Mouse (Mus musculus) embryonic facial prominence, embryonic 10.5 days (tissue): ENCODE measurements around the gene Mbnl2. TPM values are rescaled to one million over a fixed set of nuclear protein-coding genes. Genes with fewer than 3 reads are reported as not detected.
A peak's percentile ranks its signal among the peaks of the same experiment; 100 is the strongest.

Experiments
- DNase-seq: peaks from one replicate; pipeline ENCODE4 v3.0.0-alpha.2; 2017; ENCODE audit warnings: low spot score
- H3K27ac ChIP-seq: fragments of 300-500 bp; sonication (generic); replicated peaks from 2 replicates; pipeline ENCODE4 v1.5.1; 2016; ENCODE audit warnings: mild to moderate bottlenecking
- H3K27me3 ChIP-seq: fragments of 300-500 bp; sonication (generic); replicated peaks from 2 replicates; pipeline ENCODE4 v1.6.1; 2016; ENCODE audit warnings: low read depth, mild to moderate bottlenecking; ENCODE audit not compliant: poor library complexity, severe bottlenecking
- H3K36me3 ChIP-seq: fragments of 300-500 bp; sonication (generic); replicated peaks from 2 replicates; pipeline ENCODE4 v1.6.1; 2016; ENCODE audit warnings: mild to moderate bottlenecking, moderate library complexity
- H3K4me1 ChIP-seq: fragments of 300-500 bp; sonication (generic); 2 replicates; pipeline ENCODE4 v1.6.1; 2016
- H3K4me3 ChIP-seq: fragments of 300-500 bp; sonication (generic); 2 replicates; pipeline ENCODE4 v1.5.1; 2016; ENCODE audit warnings: mild to moderate bottlenecking, moderate library complexity
- H3K9me3 ChIP-seq: fragments of 300-500 bp; sonication (generic); 2 replicates; pipeline ENCODE4 v1.6.1; 2016; ENCODE audit warnings: mild to moderate bottlenecking
- WGBS: fragments of 180-500 bp; shearing (Covaris S2); methylation state at CpG from one replicate; pipeline ENCODE4 v1.1.7; 2016; 5-methylcytosine and 5-hydroxymethylcytosine counted together
- polyA plus RNA-seq: library from polyadenylated mRNA; unstranded; fragments of >200 nt; fragmentation: Nextera tagmentation; extraction: Ambion mirVana; gene quantifications from 2 replicates; pipeline ENCODE4 v1.2.1, GENCODE M21; 2016

Gene Mbnl2
- polyA plus RNA-seq, 1 experiment from 2014 or later, result 54.1 TPM

DNA sequence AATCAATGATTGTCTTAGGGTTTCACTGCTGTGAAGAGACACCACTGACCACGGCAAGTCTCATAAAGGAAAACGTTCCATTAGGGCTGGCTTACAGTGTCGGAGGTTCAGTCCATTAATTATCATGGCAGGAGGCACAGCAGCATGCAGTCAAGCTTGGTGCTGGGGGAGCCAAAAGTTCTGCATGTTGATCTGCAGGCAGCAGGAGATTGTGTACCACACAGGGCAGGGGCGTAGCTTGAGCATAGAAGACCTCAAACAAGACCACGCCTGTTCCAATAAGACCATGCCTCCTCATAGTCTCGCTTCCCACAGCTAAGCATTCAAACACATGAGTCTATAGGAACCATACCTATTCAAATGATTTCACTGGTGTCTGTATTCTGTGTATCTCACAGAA is 85.7 kb downstream of the Mbnl2 start:
- peaks cover 6% of the 10 kb centered on the region; the same call in 1 of the 2 replicates for H3K9me3 ChIP-seq
- peaks cover 31% of the 10 kb centered on the region for H3K36me3 ChIP-seq
- H3K4me1 ChIP-seq, result peaks cover 12% of the 10 kb centered on the region
- 91% methylated on average over 6 of the region's 6 CpGs for WGBS
- H3K4me3 ChIP-seq, result no peak overlapping the region
- DNase-seq, result no peak
- H3K27me3 ChIP-seq, result no peaks in the 10 kb centered on the region
- no peak overlapping the region for H3K27ac ChIP-seq

DNA sequence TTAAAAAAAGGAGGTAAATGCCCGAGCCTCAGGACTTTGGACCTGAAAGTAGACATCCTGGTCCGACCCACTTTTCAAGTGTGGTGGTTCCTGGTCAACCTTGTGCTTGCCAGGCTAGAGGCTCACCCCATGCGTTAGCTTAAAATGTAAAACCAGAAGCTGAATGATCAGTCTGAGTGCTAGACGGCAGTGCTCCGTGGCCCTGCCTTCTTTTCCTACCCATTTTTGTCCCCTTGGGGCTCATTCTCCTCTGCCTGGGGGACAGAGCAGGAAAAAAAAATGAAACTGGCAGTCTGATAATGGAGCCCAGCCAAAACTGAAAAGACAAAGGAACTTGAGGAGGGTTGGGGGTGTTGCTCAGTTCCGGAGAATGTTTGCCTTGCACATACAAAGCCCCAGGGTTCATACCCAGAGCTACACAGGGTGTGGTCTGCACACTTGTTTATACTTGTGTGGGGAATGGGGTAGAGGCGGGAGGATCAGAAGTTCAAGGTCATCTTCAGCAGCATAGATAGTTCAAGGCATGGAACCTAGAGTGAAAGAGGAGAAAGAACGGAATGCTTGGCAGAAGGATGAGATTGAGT is 87.0 kb downstream of the Mbnl2 start:
- peaks cover 25% of the 10 kb centered on the region for H3K36me3 ChIP-seq
- 79% methylated on average over 8 of the region's 8 CpGs for WGBS
- no peak for DNase-seq
- peaks cover 8% of the 10 kb centered on the region for H3K4me1 ChIP-seq
- peaks cover 3% of the 10 kb centered on the region; the same call in 1 of the 2 replicates for H3K9me3 ChIP-seq
- H3K4me3 ChIP-seq, result no peak overlapping the region
- H3K27me3 ChIP-seq, result no peaks in the 10 kb centered on the region
- H3K27ac ChIP-seq, result no peak overlapping the region

DNA sequence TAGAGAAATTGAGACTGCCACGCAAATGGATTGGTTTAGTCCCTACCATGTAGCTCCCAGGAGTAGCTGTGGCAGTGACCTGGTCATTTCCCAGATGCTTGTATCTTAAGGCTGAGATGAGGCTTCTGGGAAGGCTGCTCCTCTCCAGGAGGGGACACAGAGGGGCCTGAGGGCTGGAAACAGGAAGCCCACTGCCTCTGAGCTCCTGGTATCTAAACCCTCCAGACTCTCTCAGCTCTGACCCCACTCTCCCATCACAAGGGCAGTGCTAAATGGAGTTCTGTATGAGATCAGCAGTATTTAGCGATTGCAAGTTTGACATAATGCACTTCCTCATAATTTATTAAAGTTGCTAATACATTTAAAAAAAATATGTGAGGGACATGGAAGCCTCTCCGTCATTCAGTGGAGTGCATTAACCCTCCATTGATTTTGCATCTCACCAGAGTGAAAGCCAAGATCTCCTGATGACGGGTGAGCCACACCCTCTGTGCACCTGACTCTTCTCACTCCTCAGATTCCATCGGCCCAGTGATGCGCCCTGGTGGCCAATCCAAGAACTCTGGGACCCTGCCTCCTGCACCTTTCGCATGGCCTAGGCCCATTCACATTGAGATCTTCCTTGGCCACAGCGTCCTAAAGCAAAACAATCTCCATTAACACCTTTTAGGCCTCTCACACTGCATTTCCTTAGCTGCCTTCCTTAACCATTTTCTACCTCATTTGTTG is 87.8 kb downstream of the Mbnl2 start:
- Histone ChIP-seq H3K36me3 (peaks cover 22% of the 10 kb centered on the region), H3K4me3 (no peak overlapping the region), H3K4me1 (peaks cover 13% of the 10 kb centered on the region), H3K9me3 (no peaks in the 10 kb centered on the region), H3K27me3 (no peaks in the 10 kb centered on the region), H3K27ac (no peak overlapping the region)
- WGBS, result 68% methylated on average over 8 of the region's 8 CpGs
- no peak for DNase-seq

DNA sequence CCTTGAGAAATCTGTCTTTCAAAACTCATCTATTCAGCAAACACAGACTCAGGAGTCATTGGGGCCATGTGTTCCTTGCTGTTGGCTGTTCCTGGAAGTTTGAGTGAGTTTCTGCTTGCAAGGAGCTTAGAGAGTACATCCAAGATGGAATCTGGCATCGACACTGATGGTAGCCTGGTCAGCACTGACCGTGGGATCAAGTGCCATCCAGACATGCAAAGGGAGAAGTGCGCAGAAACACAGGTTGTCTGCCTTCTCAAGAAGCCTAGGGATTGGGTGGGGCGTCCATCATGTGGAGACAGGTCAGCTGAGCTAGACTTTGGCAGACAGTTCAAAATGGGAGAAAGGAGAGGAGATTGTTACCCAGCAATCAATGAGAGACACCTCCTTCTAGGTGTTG is 89.6 kb downstream of the Mbnl2 start:
- no peak for DNase-seq
- H3K4me3 ChIP-seq, result no peak overlapping the region
- H3K27ac ChIP-seq, result no peak overlapping the region
- H3K9me3 ChIP-seq, result no peaks in the 10 kb centered on the region
- H3K36me3 ChIP-seq, result peaks cover 11% of the 10 kb centered on the region
- no peaks in the 10 kb centered on the region for H3K27me3 ChIP-seq
- 92% methylated on average over 4 of the region's 4 CpGs for WGBS
- H3K4me1 ChIP-seq, result peaks cover 31% of the 10 kb centered on the region

DNA sequence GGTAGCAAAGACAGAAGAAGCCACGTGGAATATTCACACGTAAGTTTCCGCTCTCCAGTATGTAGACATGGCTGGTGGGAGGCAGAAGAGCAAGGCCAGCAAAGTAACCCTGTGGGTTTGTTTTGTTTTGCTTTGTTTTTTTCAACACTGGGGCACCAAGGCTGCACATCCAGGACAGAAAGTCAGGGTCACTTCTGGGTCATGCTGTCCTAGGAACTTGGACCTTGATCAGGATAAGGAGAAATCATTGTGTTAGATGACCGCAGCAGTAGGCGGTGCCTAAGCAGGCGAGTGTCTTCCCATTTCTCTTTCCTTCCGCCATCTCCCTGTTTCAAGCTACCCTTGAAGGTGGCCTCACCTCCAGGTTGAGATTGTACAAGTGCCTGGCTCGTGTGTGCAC is 91.5 kb downstream of the Mbnl2 start:
- H3K27me3 ChIP-seq, result no peaks in the 10 kb centered on the region
- H3K36me3 ChIP-seq, result peaks cover 11% of the 10 kb centered on the region
- DNase-seq, result no peak
- H3K4me1 ChIP-seq, result peaks cover 38% of the 10 kb centered on the region
- H3K27ac ChIP-seq, result no peak overlapping the region
- H3K9me3 ChIP-seq, result no peaks in the 10 kb centered on the region
- no peak overlapping the region for H3K4me3 ChIP-seq
- WGBS, result 94% methylated on average over 8 of the region's 8 CpGs

DNA sequence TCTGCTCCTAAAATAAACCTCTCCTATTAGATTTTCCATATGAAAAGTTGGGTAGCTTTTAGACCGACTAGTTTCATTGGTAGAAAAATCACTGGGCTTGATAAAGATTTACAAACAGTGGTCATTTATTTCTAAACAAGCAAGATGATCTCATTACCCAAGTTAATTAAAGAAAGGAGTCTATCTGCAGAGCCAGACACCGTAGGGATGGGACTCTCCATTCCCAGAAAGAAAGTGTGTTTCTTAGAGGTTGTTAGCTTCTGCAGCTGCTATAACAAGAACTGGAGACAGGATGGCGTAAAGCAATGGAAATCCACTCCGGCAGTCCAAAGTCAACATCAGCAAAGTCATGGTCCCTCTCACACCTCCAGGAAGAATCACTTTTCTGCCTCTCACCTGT is 92.1 kb downstream of the Mbnl2 start:
- Histone ChIP-seq H3K4me1 (peaks cover 37% of the 10 kb centered on the region), H3K9me3 (no peaks in the 10 kb centered on the region), H3K4me3 (no peak overlapping the region), H3K27me3 (no peaks in the 10 kb centered on the region), H3K27ac (no peak overlapping the region), H3K36me3 (peaks cover 11% of the 10 kb centered on the region)
- DNase-seq, result no peak
- WGBS, result 92% methylated on average over 4 of the region's 4 CpGs

DNA sequence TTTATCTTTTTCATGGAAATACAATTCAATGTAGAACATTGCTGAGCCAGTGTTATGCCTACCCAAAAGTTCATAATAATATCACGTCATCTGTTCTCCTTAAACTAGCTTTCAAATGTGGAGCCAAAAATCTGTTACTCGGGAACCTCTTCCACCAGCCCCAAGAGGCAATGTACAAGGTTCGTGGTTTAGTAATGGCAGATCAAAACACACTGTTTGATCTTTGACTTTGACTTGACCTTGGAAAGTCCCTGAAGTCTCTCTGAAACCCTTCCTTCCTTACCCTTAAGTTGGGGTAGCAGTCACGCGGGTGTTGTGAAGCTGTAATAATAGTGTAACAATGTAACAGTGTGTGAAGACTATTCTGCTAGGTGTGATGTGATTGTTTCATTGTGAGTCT is 93.0 kb downstream of the Mbnl2 start:
- Histone ChIP-seq H3K36me3 (peaks cover 6% of the 10 kb centered on the region), H3K27ac (0 out of 2 replicates have a peak overlapping the region, but pooled peaks have one; percentile 11), H3K4me1 (peaks cover 40% of the 10 kb centered on the region), H3K4me3 (no peak overlapping the region), H3K9me3 (no peaks in the 10 kb centered on the region), H3K27me3 (no peaks in the 10 kb centered on the region)
- WGBS, result 76% methylated on average over 5 of the region's 5 CpGs
- DNase-seq, result no peak

DNA sequence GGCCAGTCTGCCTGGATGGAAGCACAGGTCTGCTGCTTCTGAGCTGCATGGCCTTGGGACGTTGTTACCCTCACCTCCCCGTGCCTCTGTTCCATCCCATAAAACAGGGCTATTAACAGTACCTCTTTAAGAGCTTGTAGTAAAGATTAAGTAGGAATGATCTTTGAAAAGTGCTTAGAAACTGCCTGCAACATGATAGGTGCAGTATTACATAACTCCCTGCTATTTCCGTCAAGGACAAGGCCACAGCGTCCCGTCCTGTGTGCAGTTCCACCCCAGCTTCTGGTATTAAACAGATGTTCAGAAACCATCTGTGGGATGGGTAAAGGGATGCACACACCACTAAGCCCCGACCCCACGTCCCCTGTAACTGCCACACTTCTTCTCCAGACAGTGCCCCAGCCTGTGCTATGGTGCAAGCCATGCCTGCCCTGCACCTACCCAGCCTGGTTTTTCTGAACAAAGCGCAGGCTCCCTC is 93.5 kb downstream of the Mbnl2 start:
- 0 out of 2 replicates have a peak overlapping the region, but pooled peaks have one; percentile 11 for H3K27ac ChIP-seq
- H3K9me3 ChIP-seq, result no peaks in the 10 kb centered on the region
- H3K4me3 ChIP-seq, result no peak overlapping the region
- H3K36me3 ChIP-seq, result peaks cover 3% of the 10 kb centered on the region
- no peaks in the 10 kb centered on the region for H3K27me3 ChIP-seq
- H3K4me1 ChIP-seq, result peaks cover 45% of the 10 kb centered on the region
- WGBS, result 74% methylated on average over 8 of the region's 8 CpGs
- DNase-seq, result no peak

DNA sequence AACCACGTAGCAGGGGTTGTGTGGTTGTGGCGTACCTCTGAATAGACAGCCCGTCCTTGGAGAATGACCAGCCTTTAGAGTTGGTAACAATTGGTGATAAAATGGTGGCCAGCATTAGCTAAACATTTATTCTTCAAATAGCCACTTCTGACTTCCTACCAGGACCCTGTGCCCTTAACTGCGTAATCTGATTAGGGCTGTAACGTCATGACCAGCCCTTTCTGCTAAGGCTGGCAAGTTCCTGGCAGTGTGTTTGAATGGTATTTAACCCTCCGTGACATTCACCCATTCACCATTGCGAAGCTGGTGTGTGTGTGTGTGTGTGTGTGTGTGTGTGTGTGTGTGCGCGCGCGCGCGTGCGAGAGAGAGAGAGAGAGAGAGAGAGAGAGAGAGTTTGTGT is 94.6 kb downstream of the Mbnl2 start:
- no peak overlapping the region for H3K4me3 ChIP-seq
- no peak overlapping the region for H3K27ac ChIP-seq
- no peaks in the 10 kb centered on the region for H3K9me3 ChIP-seq
- peaks cover 46% of the 10 kb centered on the region for H3K4me1 ChIP-seq
- no peak for DNase-seq
- peaks cover 2% of the 10 kb centered on the region; the same call in 1 of the 2 replicates for H3K36me3 ChIP-seq
- WGBS, result 88% methylated on average over 14 of the region's 14 CpGs
- H3K27me3 ChIP-seq, result no peaks in the 10 kb centered on the region

DNA sequence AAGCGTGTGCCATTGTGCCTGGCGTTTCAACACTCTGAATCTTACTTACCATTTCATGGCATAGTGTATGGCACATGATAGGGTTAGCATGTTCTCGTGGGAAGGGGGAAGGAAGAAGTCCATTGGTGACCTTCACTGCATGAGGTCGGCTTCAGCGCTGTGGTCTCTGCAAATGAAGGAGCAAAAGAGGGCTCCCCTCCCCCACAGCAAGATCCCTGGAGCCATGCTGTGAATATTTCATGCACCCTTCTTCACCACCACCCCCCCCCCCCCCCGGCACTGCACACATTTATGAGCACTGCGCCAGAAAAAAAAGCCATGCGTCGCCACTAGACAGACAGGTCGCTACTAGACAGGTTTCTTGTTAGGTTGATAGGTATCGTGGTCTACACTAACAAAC is 95.2 kb downstream of the Mbnl2 start:
- Histone ChIP-seq H3K27ac (no peak overlapping the region), H3K36me3 (no peaks in the 10 kb centered on the region; the same call in 1 of the 2 replicates), H3K4me3 (no peak overlapping the region), H3K4me1 (peaks cover 46% of the 10 kb centered on the region), H3K27me3 (no peaks in the 10 kb centered on the region), H3K9me3 (no peaks in the 10 kb centered on the region)
- WGBS, result 88% methylated on average over 11 of the region's 11 CpGs
- no peak for DNase-seq

DNA sequence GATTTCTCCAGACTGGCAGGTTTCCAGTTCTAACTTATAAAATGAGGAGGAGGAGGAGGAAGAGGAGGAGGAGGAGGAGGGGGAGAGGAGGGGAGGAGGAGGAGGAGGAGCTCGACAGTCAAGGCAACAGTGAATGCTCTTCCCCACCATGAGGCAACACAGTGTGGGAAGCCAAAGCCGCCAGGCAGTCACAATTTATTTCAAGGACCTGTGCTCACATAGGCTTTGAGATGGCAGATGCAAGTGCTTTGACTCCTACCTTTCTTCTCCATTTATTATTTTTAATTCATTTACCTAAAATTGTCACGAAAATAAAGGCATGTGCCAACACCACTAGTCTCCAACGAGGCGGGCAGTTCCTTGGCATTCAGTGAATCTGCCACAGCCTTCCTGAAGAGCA is 95.7 kb downstream of the Mbnl2 start:
- Histone ChIP-seq H3K36me3 (no peaks in the 10 kb centered on the region; the same call in 1 of the 2 replicates), H3K27me3 (no peaks in the 10 kb centered on the region), H3K4me1 (peaks cover 46% of the 10 kb centered on the region), H3K9me3 (no peaks in the 10 kb centered on the region), H3K27ac (no peak overlapping the region), H3K4me3 (no peak overlapping the region)
- WGBS, result 85% methylated on average over 5 of the region's 5 CpGs
- no peak for DNase-seq

DNA sequence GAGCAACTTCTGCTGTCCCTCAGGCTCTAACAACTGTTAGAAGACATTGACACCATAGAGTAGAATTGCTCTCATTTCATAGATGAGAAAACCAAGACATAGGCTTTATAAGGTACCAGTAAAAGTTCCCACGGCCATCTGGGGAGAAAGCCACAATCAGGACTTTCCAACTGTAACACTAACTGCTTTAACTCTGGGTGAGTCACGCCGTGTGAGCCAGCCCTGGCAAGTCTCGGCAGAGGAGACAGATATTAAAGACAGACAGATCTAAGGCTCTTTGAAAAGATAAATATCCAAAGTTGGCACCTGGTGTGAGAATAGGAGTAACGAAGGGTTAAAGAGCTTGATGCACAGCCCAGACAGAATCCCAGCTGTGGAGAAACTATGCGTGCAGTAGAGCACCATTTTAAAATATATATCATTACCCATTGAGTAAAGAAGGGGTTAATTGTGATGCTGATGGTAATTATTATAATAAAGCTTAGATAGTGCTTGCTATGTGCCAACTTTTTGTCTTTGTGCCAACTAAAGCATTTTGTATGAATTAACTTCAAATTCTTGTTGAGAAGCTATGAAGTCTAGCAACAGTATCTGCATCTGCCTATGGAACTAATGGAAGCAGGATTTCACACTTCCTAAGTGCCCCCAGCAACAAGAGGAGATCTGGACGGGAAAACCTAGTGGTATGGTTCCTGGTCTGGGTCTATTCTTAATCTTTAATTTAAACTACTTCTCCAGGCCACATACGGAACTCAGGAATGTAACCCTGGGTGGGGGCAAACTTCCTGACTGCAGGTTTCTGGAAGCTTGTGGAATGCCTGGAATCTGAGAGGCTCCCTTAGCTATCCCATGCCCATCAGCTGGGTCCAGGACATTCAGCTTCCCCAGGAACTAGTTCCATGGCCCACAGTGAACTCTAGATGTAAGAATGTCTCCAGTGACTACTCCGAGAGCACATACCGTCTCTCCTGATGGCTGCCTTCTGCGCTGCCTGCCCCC is 97.9 kb downstream of the Mbnl2 start:
- no peaks in the 10 kb centered on the region for H3K9me3 ChIP-seq
- no peak for DNase-seq
- H3K4me3 ChIP-seq, result no peak overlapping the region
- 0 out of 2 replicates have a peak overlapping the region, but pooled peaks have one; percentile 1 for H3K27ac ChIP-seq
- no peaks in the 10 kb centered on the region for H3K27me3 ChIP-seq
- 66% methylated on average over 11 of the region's 11 CpGs for WGBS
- H3K4me1 ChIP-seq, result peaks cover 53% of the 10 kb centered on the region
- no peaks in the 10 kb centered on the region for H3K36me3 ChIP-seq
